Mouse (Mus musculus) midbrain, embryonic 13.5 days (tissue): ENCODE data around the gene Frmpd1. TPM values are rescaled to one million over a fixed set of nuclear protein-coding genes. Genes with fewer than 3 reads are reported as not detected.

Source experiments
- polyA plus RNA-seq: library from polyadenylated mRNA; unstranded; fragments of >200 nt; fragmentation: Nextera tagmentation; extraction: Ambion mirVana; gene quantifications from 2 replicates; pipeline ENCODE4 v1.2.1, GENCODE M21; 2015

Gene Frmpd1
- polyA plus RNA-seq, 1 experiment from 2014 or later, result 1.2 TPM

Other genes with a start within 250 kb of the Frmpd1 start
- 20.7 and 23.0 TPM in 2 replicates for gene Grhpr, start 203.5 kb upstream of the Frmpd1 start, polyA plus RNA-seq
- 52.1 and 54.8 TPM in 2 replicates for gene Zbtb5, start 172.5 kb upstream of the Frmpd1 start, polyA plus RNA-seq
- gene Polr1e, start 166.3 kb upstream of the Frmpd1 start, polyA plus RNA-seq, result 36.7 and 37.3 TPM in 2 replicates
- 14.2 and 14.5 TPM in 2 replicates for gene Fbxo10, start 100.3 kb upstream of the Frmpd1 start, polyA plus RNA-seq
- gene Tomm5, start 76.8 kb upstream of the Frmpd1 start, polyA plus RNA-seq, result 153 and 154 TPM in 2 replicates
- gene Trmt10b, start 112.3 kb downstream of the Frmpd1 start, polyA plus RNA-seq, result 21.9 and 23.1 TPM in 2 replicates
- 7.6 and 8.7 TPM in 2 replicates for gene Dcaf10, start 157.2 kb downstream of the Frmpd1 start, polyA plus RNA-seq
- 55.0 and 61.9 TPM in 2 replicates for gene Exosc3, start 157.9 kb downstream of the Frmpd1 start, polyA plus RNA-seq
- 73.7 and 76.5 TPM in 2 replicates for gene Slc25a51, start 223.9 kb downstream of the Frmpd1 start, polyA plus RNA-seq